In the genomic region with DNA sequence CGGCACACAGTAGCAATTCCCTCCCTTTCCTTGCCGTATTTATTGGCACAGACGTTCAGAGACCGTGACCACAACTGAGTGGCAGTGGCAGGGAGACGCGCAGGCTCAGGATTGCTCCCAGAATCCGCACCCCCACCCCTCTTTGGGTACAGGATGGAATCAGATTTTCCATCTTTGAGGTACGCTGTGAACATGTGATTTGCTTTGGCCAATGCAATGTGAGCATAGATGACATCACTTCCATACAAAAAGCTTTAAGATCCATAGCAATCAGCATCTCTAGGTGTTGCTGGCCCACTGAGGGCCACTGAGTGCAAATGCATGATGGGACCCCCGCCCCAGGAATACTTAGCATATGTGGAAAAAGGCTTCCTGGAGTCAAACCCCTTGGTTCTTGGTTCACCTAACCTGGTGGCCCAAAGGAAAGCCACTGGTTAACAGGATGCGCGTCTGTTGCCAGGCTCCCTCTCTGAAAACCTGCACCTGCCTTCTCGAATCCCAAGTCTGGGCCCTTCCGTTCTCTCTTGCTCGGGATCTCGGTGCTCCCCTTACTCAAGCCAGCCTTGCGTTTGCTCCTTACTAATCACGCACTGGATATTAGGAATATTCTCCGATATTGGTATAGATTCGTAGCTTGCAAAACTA, we compare ENCODE assay signal across 7 mouse cellular contexts. TPM values are rescaled to one million over a fixed set of nuclear protein-coding genes. Genes with fewer than 3 reads are reported as not detected.
DNase-seq lines count a peak whose midpoint lies in the region; ATAC-seq and TF ChIP-seq lines count a peak whose summit lies in the region.

No protein-coding gene starts in this region.

- no peak for TF ChIP-seq POLR2A in thymus, adult 2 months (IDR thresholded peaks at IDR 0.05; ENCODE audit: control insufficient read depth, extremely low read depth, insufficient read depth, low read length, poor library complexity)

- peak; percentile 83 for ATAC-seq in neural tube, embryonic 14.5 days (ENCODE audit: low read depth)

- peak overlapping the region; percentile 44; the same call in 1 of the 2 replicates for H3K9ac ChIP-seq in neural tube, embryonic 14.5 days (replicated peaks; ENCODE audit: low read depth, low read length)

- peak; percentile 9 for DNase-seq in thymus, adult 2 months
- DNase-seq in thymus, postnatal 14 days: no peak
- DNase-seq in cerebellum, postnatal 14 days: peak; percentile 68 to 71
- DNase-seq in hindbrain, embryonic 10.5 days (ENCODE audit: low spot score): no peak
- peak; percentile 72 to 90 for DNase-seq in left cerebral cortex, postnatal 25 days (ENCODE audit: low spot score in 2 of 2)
- DNase-seq in B cell, adult 2 months: no peak

- no peaks in the 10 kb centered on the region for H3K36me3 ChIP-seq in thymus, adult 2 months (ENCODE audit: control insufficient read depth, insufficient read depth, low read length)
- H3K36me3 ChIP-seq in hindbrain, embryonic 10.5 days: no peaks in the 10 kb centered on the region
- no peaks in the 10 kb centered on the region for H3K36me3 ChIP-seq in neural tube, embryonic 14.5 days (ENCODE audit: control insufficient read depth, insufficient read depth, low read length)

- no peaks in the 10 kb centered on the region for H3K27me3 ChIP-seq in thymus, adult 2 months (ENCODE audit: control insufficient read depth, insufficient read depth, low read length)
- H3K27me3 ChIP-seq in hindbrain, embryonic 10.5 days (ENCODE audit: insufficient read depth, poor library complexity, severe bottlenecking): peaks cover 5% of the 10 kb centered on the region; the same call in 1 of the 2 replicates
- H3K27me3 ChIP-seq in neural tube, embryonic 14.5 days (ENCODE audit: control insufficient read depth, insufficient read depth, low read length): no peaks in the 10 kb centered on the region

- H3K4me2 ChIP-seq in neural tube, embryonic 14.5 days (ENCODE audit: low read depth, low read length): peak overlapping the region; percentile 49

- H3K9me3 ChIP-seq in hindbrain, embryonic 10.5 days: no peaks in the 10 kb centered on the region
- no peaks in the 10 kb centered on the region for H3K9me3 ChIP-seq in neural tube, embryonic 14.5 days (ENCODE audit: control insufficient read depth, low read length)

- H3K4me3 ChIP-seq in thymus, adult 2 months (ENCODE audit: control insufficient read depth, insufficient read depth, low read length): no peak overlapping the region
- peak overlapping the region; percentile 57 for H3K4me3 ChIP-seq in hindbrain, embryonic 10.5 days
- peak overlapping the region; percentile 39 for H3K4me3 ChIP-seq in neural tube, embryonic 14.5 days (ENCODE audit: low read depth, low read length)

- H3K27ac ChIP-seq in thymus, adult 2 months (ENCODE audit: control insufficient read depth, insufficient read depth, low read length): no peak overlapping the region
- H3K27ac ChIP-seq in hindbrain, embryonic 10.5 days: peak overlapping the region; percentile 93
- H3K27ac ChIP-seq in neural tube, embryonic 14.5 days (ENCODE audit: low read depth, low read length): peak overlapping the region; percentile 80

- WGBS in thymus, adult 2 months: 31% methylated on average over 19 of the region's 19 CpGs
- WGBS in hindbrain, embryonic 10.5 days: 31% methylated on average over 19 of the region's 19 CpGs
- 19% methylated on average over 19 of the region's 19 CpGs for whole genome bisulfite sequencing in neural tube, embryonic 14.5 days

- TF ChIP-seq CTCF in thymus, adult 2 months (IDR thresholded peaks at IDR 0.05; ENCODE audit: borderline replicate concordance, control insufficient read depth, extremely low read depth, insufficient read depth, low read length, poor library complexity): no peak

- H3K4me1 ChIP-seq in thymus, adult 2 months (replicated peaks; ENCODE audit: control insufficient read depth, insufficient read depth, low read length): peaks cover 5% of the 10 kb centered on the region
- H3K4me1 ChIP-seq in hindbrain, embryonic 10.5 days (replicated peaks): peaks cover 18% of the 10 kb centered on the region
- H3K4me1 ChIP-seq in neural tube, embryonic 14.5 days (ENCODE audit: control insufficient read depth, insufficient read depth, low read length): no peaks in the 10 kb centered on the region; the same call in 1 of the 2 replicates

- intact Hi-C loops in left cerebral cortex, postnatal 25 days (cut with DNase I): loop anchor here (1.0 to 5.0 kb wide), 2 partner anchors 50 to 130 kb away; no protein-coding TSS in a partner anchor

RNA-seq across cellular contexts. Expression of a gene that starts 8.7 kb away (rescaled TPM):
- 92.3 and 98.5 TPM in 2 replicates for polyA plus RNA-seq in thymus, adult 2 months (2012; rRNA removed)
- 6.9 and 9.0 TPM in 2 replicates for polyA plus RNA-seq in hindbrain, embryonic 10.5 days (2016; fragmentation: Nextera tagmentation; extraction: Ambion mirVana)
- total RNA-seq in left cerebral cortex, postnatal 25 days (2021): 1 to 10 TPM; 3.7 to 4.0 TPM
- polyA plus RNA-seq in neural tube, embryonic 14.5 days (2014; fragmentation: Nextera tagmentation; extraction: Ambion mirVana): 2.3 and 6.0 TPM in 2 replicates

RNA-seq across cellular contexts. Expression of a gene that starts 48.3 kb away (rescaled TPM):
- polyA plus RNA-seq in thymus, adult 2 months (2012; rRNA removed): 136 and 145 TPM in 2 replicates
- polyA plus RNA-seq in hindbrain, embryonic 10.5 days (2016; fragmentation: Nextera tagmentation; extraction: Ambion mirVana): 20.7 and 26.1 TPM in 2 replicates
- total RNA-seq in left cerebral cortex, postnatal 25 days (2021): 100 to 1,000 TPM; 445 to 462 TPM
- polyA plus RNA-seq in neural tube, embryonic 14.5 days (2014; fragmentation: Nextera tagmentation; extraction: Ambion mirVana): 25.4 and 31.1 TPM in 2 replicates

RNA-seq across cellular contexts. Expression of a gene that starts 48.7 kb away (rescaled TPM):
- 0.55 TPM in 1 of 2 replicates, not detected in the other for polyA plus RNA-seq in thymus, adult 2 months (2012; rRNA removed)
- 0.14 and 0.17 TPM in 2 replicates for polyA plus RNA-seq in hindbrain, embryonic 10.5 days (2016; fragmentation: Nextera tagmentation; extraction: Ambion mirVana)
- 10 to 100 TPM; 11.1 to 20.1 TPM for total RNA-seq in left cerebral cortex, postnatal 25 days (2021)
- polyA plus RNA-seq in neural tube, embryonic 14.5 days (2014; fragmentation: Nextera tagmentation; extraction: Ambion mirVana): 1.0 and 2.5 TPM in 2 replicates

Comparison
In these comparisons a context has a peak if more than half of its experiments do, and no peak if none do; other contexts are left out.
1. DNase-seq: peak in thymus, adult 2 months (single experiment), cerebellum, postnatal 14 days (2 of 2) and left cerebral cortex, postnatal 25 days (2 of 2); none in thymus, postnatal 14 days (single experiment), hindbrain, embryonic 10.5 days (single experiment) and B cell, adult 2 months (0 of 2).